Mouse (Mus musculus): ENCODE data around the gene B4galnt2. TPM values are rescaled to one million over a fixed set of nuclear protein-coding genes. Genes with fewer than 3 reads are reported as not detected.

The B4galnt2 gene
- polyA plus RNA-seq, 1 experiment from 2014 or later, result 1.4 TPM

Small RNAs within 50 kb of the gene (microRNA-seq; reads per million reads assigned to microRNA genes)
- gene Mir3063, result 0.59 reads per million

Other genes with a start within 250 kb of the B4galnt2 start
- 270 and 290 TPM in 2 replicates for gene Phb, start 247.9 kb downstream of the B4galnt2 start, polyA plus RNA-seq (2015; fragmentation: Nextera tagmentation; extraction: Ambion mirVana)
- gene Zfp652, start 202.2 kb downstream of the B4galnt2 start, polyA plus RNA-seq (2015; fragmentation: Nextera tagmentation; extraction: Ambion mirVana), result 22.3 and 23.1 TPM in 2 replicates
- 1.3 and 1.6 TPM in 2 replicates for gene B130006D01Rik, start 191.3 kb downstream of the B4galnt2 start, polyA plus RNA-seq (2015; fragmentation: Nextera tagmentation; extraction: Ambion mirVana)
- 2.0 TPM in 1 of 2 replicates, not detected in the other for gene Phospho1, start 90.4 kb downstream of the B4galnt2 start, polyA plus RNA-seq (2015; fragmentation: Nextera tagmentation; extraction: Ambion mirVana)
- gene Gngt2, start 77.7 kb downstream of the B4galnt2 start, polyA plus RNA-seq (2015; fragmentation: Nextera tagmentation; extraction: Ambion mirVana), result 22.8 and 23.7 TPM in 2 replicates
- gene Abi3, start 72.4 kb downstream of the B4galnt2 start, polyA plus RNA-seq (2015; fragmentation: Nextera tagmentation; extraction: Ambion mirVana), result 10.1 and 11.4 TPM in 2 replicates
- 53.8 and 57.9 TPM in 2 replicates for gene Igf2bp1, start 91.0 kb upstream of the B4galnt2 start, polyA plus RNA-seq (2015; fragmentation: Nextera tagmentation; extraction: Ambion mirVana)
- not detected in 2 replicates for gene Gip, start 109.7 kb upstream of the B4galnt2 start, polyA plus RNA-seq (2015; fragmentation: Nextera tagmentation; extraction: Ambion mirVana)
- 98.3 and 99.0 TPM in 2 replicates for gene Snf8, start 120.0 kb upstream of the B4galnt2 start, polyA plus RNA-seq (2015; fragmentation: Nextera tagmentation; extraction: Ambion mirVana)
- gene Ube2z, start 150.5 kb upstream of the B4galnt2 start, polyA plus RNA-seq (2015; fragmentation: Nextera tagmentation; extraction: Ambion mirVana), result 40.6 and 42.0 TPM in 2 replicates
- gene Atp5g1, start 160.8 kb upstream of the B4galnt2 start, polyA plus RNA-seq (2015; fragmentation: Nextera tagmentation; extraction: Ambion mirVana), result 648 and 705 TPM in 2 replicates
- gene Calcoco2, start 197.1 kb upstream of the B4galnt2 start, polyA plus RNA-seq (2015; fragmentation: Nextera tagmentation; extraction: Ambion mirVana), result not detected in 2 replicates
- 0.05 TPM in 1 of 2 replicates, not detected in the other for gene Ttll6, start 218.9 kb upstream of the B4galnt2 start, polyA plus RNA-seq (2015; fragmentation: Nextera tagmentation; extraction: Ambion mirVana)